Mouse (Mus musculus): ENCODE data around the gene Gm44790. TPM values are rescaled to one million over a fixed set of nuclear protein-coding genes. Genes with fewer than 3 reads are reported as not detected.
"Not testable (repeated sequence)": the region's sequence is repeated elsewhere in the genome, so short reads cannot be mapped to it uniquely, and the experiment has no call there.

The Gm44790 gene
- polyA plus RNA-seq, 2 experiments, result 0.77 to 1.5 TPM

GRCm38 (mm10) chr6:86487358-86488148 is 61.1 kb downstream of the Gm44790 start:
- Histone ChIP-seq H3K36me3 (ENCODE audit: control insufficient read depth, insufficient read depth, low read length) (no peaks in the 10 kb centered on the region), H3K27me3 (ENCODE audit: control insufficient read depth, insufficient read depth, low read length) (no peaks in the 10 kb centered on the region), H3K9me3 (ENCODE audit: control insufficient read depth, low read length) (no peaks in the 10 kb centered on the region), H3K27ac (replicated peaks; ENCODE audit: low read depth, low read length) (peak overlapping the region; percentile 93), H3K4me2 (replicated peaks; ENCODE audit: low read depth, low read length, severe bottlenecking) (peak overlapping the region; percentile 33; the same call in 1 of the 2 replicates), H3K4me3 (replicated peaks; ENCODE audit: low read length) (peak overlapping the region; percentile 4), H3K4me1 (ENCODE audit: control insufficient read depth, insufficient read depth, low read length) (peaks cover 14% of the 10 kb centered on the region), H3K9ac (ENCODE audit: low read depth, low read length, severe bottlenecking) (peak overlapping the region; percentile 53)
- 11% methylated on average over 24 of the region's 24 CpGs for WGBS
- peak; percentile 76; the same call in 1 of the 2 replicates for TF ChIP-seq POLR2A (IDR thresholded peaks at IDR 0.05; ENCODE audit: borderline replicate concordance, extremely low read depth, insufficient read depth, insufficient read length)
- peak; percentile 84 for DNase-seq (ENCODE audit: low spot score)
- ATAC-seq (ENCODE audit: low FRiP score, low read depth), result peak; percentile 89

DNA sequence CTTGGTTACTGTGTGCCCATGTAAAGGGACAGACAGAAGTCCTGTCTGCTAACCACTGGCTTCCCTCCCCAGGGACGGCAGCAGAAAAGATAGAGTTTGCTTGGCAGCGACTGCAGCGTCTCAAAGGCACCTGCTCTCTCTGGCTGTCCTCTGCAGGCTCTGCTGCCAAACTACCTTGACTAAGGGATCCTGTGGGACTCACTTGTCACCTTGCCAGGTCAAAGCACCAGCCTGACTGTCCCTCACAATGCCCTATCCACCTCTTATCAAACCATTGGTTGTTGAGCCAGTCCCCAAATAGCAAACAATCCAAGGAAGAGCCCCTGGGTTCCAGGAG is 61.7 kb downstream of the Gm44790 start:
- 44% methylated on average over 3 of the region's 3 CpGs for WGBS
- H3K4me3 ChIP-seq (replicated peaks; ENCODE audit: low read length), result no peak overlapping the region
- no peak overlapping the region for H3K4me2 ChIP-seq (replicated peaks; ENCODE audit: low read depth, low read length, severe bottlenecking)
- DNase-seq (ENCODE audit: low spot score), result no peak
- peak overlapping the region; percentile 93 for H3K27ac ChIP-seq (replicated peaks; ENCODE audit: low read depth, low read length)
- no peak for TF ChIP-seq POLR2A (IDR thresholded peaks at IDR 0.05; ENCODE audit: borderline replicate concordance, extremely low read depth, insufficient read depth, insufficient read length)
- peaks cover 14% of the 10 kb centered on the region for H3K4me1 ChIP-seq (ENCODE audit: control insufficient read depth, insufficient read depth, low read length)
- H3K9me3 ChIP-seq (ENCODE audit: control insufficient read depth, low read length), result no peaks in the 10 kb centered on the region
- no peaks in the 10 kb centered on the region for H3K36me3 ChIP-seq (ENCODE audit: control insufficient read depth, insufficient read depth, low read length)
- H3K9ac ChIP-seq (ENCODE audit: low read depth, low read length, severe bottlenecking), result peak overlapping the region; percentile 53; the same call in 1 of the 2 replicates
- H3K27me3 ChIP-seq (ENCODE audit: control insufficient read depth, insufficient read depth, low read length), result no peaks in the 10 kb centered on the region
- no peak for ATAC-seq (ENCODE audit: low FRiP score, low read depth)

GRCm38 (mm10) chr6:86489945-86490344 is 63.5 kb downstream of the Gm44790 start:
- WGBS, result 94% methylated on average over 2 of the region's 2 CpGs
- no peak for DNase-seq (ENCODE audit: low spot score)
- ATAC-seq (ENCODE audit: low FRiP score, low read depth), result no peak
- Histone ChIP-seq H3K4me1 (ENCODE audit: control insufficient read depth, insufficient read depth, low read length) (peaks cover 16% of the 10 kb centered on the region), H3K9me3 (ENCODE audit: control insufficient read depth, low read length) (no peaks in the 10 kb centered on the region), H3K4me2 (replicated peaks; ENCODE audit: low read depth, low read length, severe bottlenecking) (no peak overlapping the region), H3K36me3 (ENCODE audit: control insufficient read depth, insufficient read depth, low read length) (no peaks in the 10 kb centered on the region), H3K27ac (replicated peaks; ENCODE audit: low read depth, low read length) (no peak overlapping the region), H3K4me3 (replicated peaks; ENCODE audit: low read length) (no peak overlapping the region), H3K9ac (ENCODE audit: low read depth, low read length, severe bottlenecking) (no peak overlapping the region), H3K27me3 (ENCODE audit: control insufficient read depth, insufficient read depth, low read length) (no peaks in the 10 kb centered on the region)
- TF ChIP-seq POLR2A (IDR thresholded peaks at IDR 0.05; ENCODE audit: borderline replicate concordance, extremely low read depth, insufficient read depth, insufficient read length), result no peak

- WGBS, result 90% methylated on average over 8 of the region's 8 CpGs
- not testable (repeated sequence) for H3K4me3 ChIP-seq (replicated peaks; ENCODE audit: low read length); H3K4me2 ChIP-seq (replicated peaks; ENCODE audit: low read depth, low read length, severe bottlenecking); H3K27me3 ChIP-seq (ENCODE audit: control insufficient read depth, insufficient read depth, low read length); H3K9me3 ChIP-seq (ENCODE audit: control insufficient read depth, low read length); H3K27ac ChIP-seq (replicated peaks; ENCODE audit: low read depth, low read length); H3K9ac ChIP-seq (ENCODE audit: low read depth, low read length, severe bottlenecking); DNase-seq (ENCODE audit: low spot score); ATAC-seq (ENCODE audit: low FRiP score, low read depth); H3K36me3 ChIP-seq (ENCODE audit: control insufficient read depth, insufficient read depth, low read length)
- H3K4me1 ChIP-seq (ENCODE audit: control insufficient read depth, insufficient read depth, low read length), result peaks cover 16% of the 10 kb centered on the region
These were observed 64.0 kb downstream of the Gm44790 start for GRCm38 (mm10) chr6:86490413-86490812.

DNA sequence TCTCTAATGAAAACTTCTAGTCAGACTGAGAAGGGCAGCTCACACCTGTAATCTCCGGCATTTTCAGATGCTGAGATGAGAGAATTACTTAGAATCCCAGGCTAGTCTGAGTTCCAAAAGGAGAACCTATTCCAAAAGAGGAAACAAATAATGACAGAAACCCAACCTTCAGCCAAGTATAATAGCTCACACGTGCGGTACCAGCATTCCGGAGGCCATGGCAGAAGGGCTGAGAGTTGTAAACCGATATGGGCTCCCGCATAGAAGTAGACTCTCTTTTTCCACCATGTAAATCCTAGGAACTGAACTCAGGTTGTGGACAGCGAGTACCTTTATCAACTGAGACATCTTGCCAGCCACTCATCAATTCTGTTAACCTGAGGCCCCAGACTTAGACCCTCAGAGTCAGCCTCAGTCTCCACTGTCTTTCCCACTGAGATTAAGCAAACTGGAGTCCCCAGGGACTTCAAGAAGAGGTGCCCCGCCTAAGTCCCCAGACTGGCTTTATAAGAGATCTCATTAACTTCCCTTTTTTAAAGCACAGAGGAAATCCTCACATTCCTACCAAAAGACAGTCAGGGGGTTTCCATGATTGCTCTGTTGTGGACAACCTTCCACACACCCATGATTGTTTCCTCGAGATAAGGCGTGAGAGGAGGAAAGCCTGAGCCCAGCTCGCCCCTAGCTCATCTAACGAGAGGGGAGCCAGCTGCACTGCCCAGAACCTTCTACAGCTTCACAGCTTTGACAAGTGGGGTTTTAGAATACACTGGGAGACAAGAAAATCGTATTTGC is 67.2 kb downstream of the Gm44790 start:
- Histone ChIP-seq H3K27ac (replicated peaks; ENCODE audit: low read depth, low read length) (peak overlapping the region; percentile 38; the same call in 1 of the 2 replicates), H3K36me3 (ENCODE audit: control insufficient read depth, insufficient read depth, low read length) (no peaks in the 10 kb centered on the region), H3K4me2 (replicated peaks; ENCODE audit: low read depth, low read length, severe bottlenecking) (no peak overlapping the region), H3K4me3 (replicated peaks; ENCODE audit: low read length) (no peak overlapping the region), H3K4me1 (ENCODE audit: control insufficient read depth, insufficient read depth, low read length) (peaks cover 18% of the 10 kb centered on the region), H3K27me3 (ENCODE audit: control insufficient read depth, insufficient read depth, low read length) (no peaks in the 10 kb centered on the region), H3K9me3 (ENCODE audit: control insufficient read depth, low read length) (no peaks in the 10 kb centered on the region), H3K9ac (ENCODE audit: low read depth, low read length, severe bottlenecking) (no peak overlapping the region)
- 49% methylated on average over 13 of the region's 13 CpGs for WGBS
- ATAC-seq (ENCODE audit: low FRiP score, low read depth), result no peak; the same call in 1 of the 2 replicates
- TF ChIP-seq POLR2A (IDR thresholded peaks at IDR 0.05; ENCODE audit: borderline replicate concordance, extremely low read depth, insufficient read depth, insufficient read length), result no peak
- no peak for DNase-seq (ENCODE audit: low spot score)
